ENCODE assay signal across 7 mouse cellular contexts in genomic region chr16:32419517-32420483, GRCm38 (mm10). TPM values are rescaled to one million over a fixed set of nuclear protein-coding genes. Genes with fewer than 3 reads are reported as not detected.
A peak's percentile ranks its signal among the peaks of the same experiment; 100 is the strongest.
DNase-seq lines count a peak whose midpoint lies in the region; ATAC-seq lines count a peak whose summit lies in the region.

Tctex1d2 (plus strand) TSS chr16:32419702.

- peak within 1 kb of the TSS; percentile 70 for H3K9ac ChIP-seq in intestine, embryonic 15.5 days

- no peaks in the 10 kb centered on the region for H3K27me3 ChIP-seq in intestine, embryonic 15.5 days (replicated peaks)
- H3K27me3 ChIP-seq in midbrain, embryonic 10.5 days (ENCODE audit: low read depth, poor library complexity, severe bottlenecking), result no peaks in the 10 kb centered on the region

- peak within 1 kb of the TSS; percentile 63 for H3K4me3 ChIP-seq in intestine, embryonic 15.5 days (replicated peaks)
- H3K4me3 ChIP-seq in midbrain, embryonic 10.5 days, result peak within 1 kb of the TSS; percentile 81

- peak within 1 kb of the TSS; percentile 90 for H3K27ac ChIP-seq in intestine, embryonic 15.5 days
- peak within 1 kb of the TSS; percentile 95 for H3K27ac ChIP-seq in midbrain, embryonic 10.5 days (replicated peaks)

- WGBS in intestine, embryonic 15.5 days, result 2% methylated on average over 45 of the region's 45 CpGs
- 1% methylated on average over 45 of the region's 45 CpGs for WGBS in midbrain, embryonic 10.5 days

- intact Hi-C loops in gastrocnemius, postnatal 36 days (cut with DNase I), result no loop called here
- intact Hi-C loops in left cerebral cortex, postnatal 25 days (cut with DNase I), result no loop called here

- no peaks in the 10 kb centered on the region for H3K9me3 ChIP-seq in intestine, embryonic 15.5 days
- H3K9me3 ChIP-seq in midbrain, embryonic 10.5 days (replicated peaks), result no peaks in the 10 kb centered on the region

- DNase-seq in adrenal gland, adult 2 months, result peak; percentile 96
- DNase-seq in embryo, embryonic 11.5 days (ENCODE audit: low read depth, low spot score), result peak; percentile 88
- DNase-seq in gastrocnemius, postnatal 36 days, result peak; percentile 91 to 93
- peak; percentile 93 to 96 for DNase-seq in left cerebral cortex, postnatal 25 days (ENCODE audit: low spot score in 2 of 2)
- DNase-seq in midbrain, embryonic 10.5 days (ENCODE audit: low spot score), result peak; percentile 96
- peak; percentile 89 for DNase-seq in right cerebral cortex, postnatal 4 days

- peak within 1 kb of the TSS; percentile 76 for H3K4me2 ChIP-seq in intestine, embryonic 15.5 days (replicated peaks)

- H3K36me3 ChIP-seq in intestine, embryonic 15.5 days, result no peaks in the 10 kb centered on the region
- no peaks in the 10 kb centered on the region for H3K36me3 ChIP-seq in midbrain, embryonic 10.5 days

- peaks cover 6% of the 10 kb centered on the region; the same call in 1 of the 2 replicates for H3K4me1 ChIP-seq in intestine, embryonic 15.5 days (replicated peaks)
- peaks cover 16% of the 10 kb centered on the region for H3K4me1 ChIP-seq in midbrain, embryonic 10.5 days

- peak; percentile 95 for ATAC-seq in intestine, embryonic 15.5 days

RNA-seq across cellular contexts. Expression of gene Tctex1d2, which starts in this region (rescaled TPM):
- 1 to 10 TPM; 4.8 to 8.1 TPM for total RNA-seq in adrenal gland, adult 2 months (2021)
- 4.0 and 4.7 TPM in 2 replicates for polyA plus RNA-seq in adrenal gland, adult 2 months (2012; rRNA removed)
- 1 to 10 TPM; 3.3 to 4.8 TPM for total RNA-seq in gastrocnemius, postnatal 36 days (2021)
- 36.7 and 38.6 TPM in 2 replicates for polyA plus RNA-seq in intestine, embryonic 15.5 days (2015; fragmentation: Nextera tagmentation; extraction: Ambion mirVana)
- total RNA-seq in left cerebral cortex, postnatal 25 days (2021), result 10 to 100 TPM; 11.2 to 14.1 TPM
- 34.6 and 36.3 TPM in 2 replicates for polyA plus RNA-seq in midbrain, embryonic 10.5 days (2016; fragmentation: Nextera tagmentation; extraction: Ambion mirVana)

Comparison
In these comparisons a context has a peak if more than half of its experiments do, and no peak if none do; other contexts are left out.
1. Peak in every context shown above with its lines: DNase-seq, ATAC-seq, H3K4me3 ChIP-seq and H3K27ac ChIP-seq.